Mouse (Mus musculus) layer of hippocampus, adult 18-20 months (tissue): ENCODE measurements around the gene Gbf1. TPM values are rescaled to one million over a fixed set of nuclear protein-coding genes. Genes with fewer than 3 reads are reported as not detected.

Experiments used
- DNase-seq, 2 experiments: peaks; one replicate each; pipeline ENCODE4 v3.0.0; 2022; ENCODE audit warnings: low spot score in 2 of 2
- total RNA-seq, 2 experiments: library from RNA; stranded (reverse); gene quantifications; 2 replicates each; pipeline ENCODE4 v1.2.3; 2021

Gene Gbf1
- total RNA-seq, 2 experiments from 2014 or later, result 82.1 to 84.8 TPM

- no peak for DNase-seq
Measured at GRCm38 (mm10) chr19:46296938-46297337, 144.6 kb downstream of the Gbf1 start.

- no peak for DNase-seq
Measured at GRCm38 (mm10) chr19:46300294-46301045, 148.2 kb downstream of the Gbf1 start.

- no peak for DNase-seq
Measured at GRCm38 (mm10) chr19:46302551-46302950, 150.2 kb downstream of the Gbf1 start.

GRCm38 (mm10) chr19:46303251-46304215, 151.2 kb downstream of the Gbf1 start:
- DNase-seq, result no peak

GRCm38 (mm10) chr19:46304216-46304841, 152.0 kb downstream of the Gbf1 start, which contains the start of gene Nfkb2:
Gene Nfkb2, plus strand, starts transcription at chr19:46304320.
- peak; percentile 52 to 81 for DNase-seq

- no peak for DNase-seq
Measured at GRCm38 (mm10) chr19:46304908-46305333, 152.6 kb downstream of the Gbf1 start.

GRCm38 (mm10) chr19:46305432-46306267, 153.3 kb downstream of the Gbf1 start:
- peak in 1 of 2 experiments; percentile 79 for DNase-seq

GRCm38 (mm10) chr19:46306268-46306610, 153.9 kb downstream of the Gbf1 start:
- no peak for DNase-seq

- no peak for DNase-seq
Measured at GRCm38 (mm10) chr19:46306751-46307289, 154.5 kb downstream of the Gbf1 start.

- no peak for DNase-seq
Measured at GRCm38 (mm10) chr19:46307781-46308180, 155.5 kb downstream of the Gbf1 start.

GRCm38 (mm10) chr19:46308303-46308702, 156.0 kb downstream of the Gbf1 start:
- peak; percentile 1 to 13 for DNase-seq

GRCm38 (mm10) chr19:46308706-46309435, 156.6 kb downstream of the Gbf1 start:
- DNase-seq, result peak; percentile 83 to 91

GRCm38 (mm10) chr19:46309651-46310305, 157.5 kb downstream of the Gbf1 start:
- peak; percentile 1 to 9 for DNase-seq

GRCm38 (mm10) chr19:46310312-46310865, 158.1 kb downstream of the Gbf1 start:
- peak in 1 of 2 experiments; percentile 7 for DNase-seq

- no peak for DNase-seq
Measured at GRCm38 (mm10) chr19:46311341-46311740, 159.0 kb downstream of the Gbf1 start.

GRCm38 (mm10) chr19:46312566-46312965, 160.3 kb downstream of the Gbf1 start:
- peak in 1 of 2 experiments; percentile 3 for DNase-seq

GRCm38 (mm10) chr19:46313116-46313515, 160.8 kb downstream of the Gbf1 start:
- no peak for DNase-seq

GRCm38 (mm10) chr19:46313591-46313990, 161.3 kb downstream of the Gbf1 start:
- DNase-seq, result no peak

GRCm38 (mm10) chr19:46314151-46314601, 161.9 kb downstream of the Gbf1 start:
- no peak for DNase-seq
